Mouse (Mus musculus) Patski (cell line): ENCODE data around the gene Sdhc. TPM values are rescaled to one million over a fixed set of nuclear protein-coding genes. Genes with fewer than 3 reads are reported as not detected.

ENCODE experiments used
- ATAC-seq: fragments of 100-300 bp; one replicate; pipeline ENCODE4 v1.8.0; 2021
- CTCF ChIA-PET: fragments of 350-600 bp; sonication (Branson Sonifier 250); formaldehyde crosslinking; loops from one replicate; lab custom pipeline; 2022; ENCODE audit warnings: inconsistent platforms; lab: Charles Lee
- POLR2A ChIA-PET: fragments of 350-600 bp; sonication (Branson Sonifier 250); formaldehyde crosslinking; loops from one replicate; lab custom pipeline; 2022; ENCODE audit warnings: antibody characterized with exemption, inconsistent platforms; lab: Charles Lee
- DNase-seq: peaks from one replicate; pipeline ENCODE4 v3.0.0-alpha.2; 2011; ENCODE audit warnings: low read depth, low spot score
- H3K27me3 ChIP-seq: fragments of 371-371 bp; one replicate; pipeline ENCODE4 v1.5.1; 2021
- CTCF ChIP-seq: fragments of 100-300 bp; IDR thresholded peaks from one replicate; pipeline ENCODE4 v1.5.1; 2021
- in situ Hi-C: fragments of 300-500 bp; cut with MboI; formaldehyde crosslinking; loops from 3 replicates; pipeline ENCODE4 v1.11.1; 2018; ENCODE audit warnings: low pct_unique_long_range_greater_than_20kb, mixed read lengths
- polyA plus RNA-seq: library from polyadenylated mRNA; unstranded; gene quantifications from one replicate; pipeline ENCODE4 v1.2.3, GENCODE M21; 2021

The Sdhc gene
- polyA plus RNA-seq, 1 experiment from 2014 or later = 445 TPM

DNA sequence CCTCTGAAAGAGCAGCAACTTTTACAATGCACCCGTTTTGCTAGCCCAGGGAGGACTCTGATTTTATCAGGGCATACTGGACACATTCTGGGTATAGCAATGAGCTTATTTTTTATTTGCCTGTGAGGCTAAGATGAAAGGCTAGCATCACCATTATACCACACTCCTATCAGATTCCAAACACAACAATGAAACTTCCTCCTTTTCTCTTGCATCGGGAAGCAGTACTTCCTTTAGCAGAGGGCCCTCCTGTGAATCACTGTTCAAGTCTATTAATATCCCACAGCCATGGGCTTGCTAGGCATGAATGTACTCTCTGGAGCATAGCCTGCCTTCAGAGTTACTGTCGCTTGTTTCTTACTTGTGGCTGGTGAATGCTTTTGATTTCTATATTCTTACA, 20.7 kb upstream of the Sdhc start:
- no peaks in the 10 kb centered on the region for H3K27me3 ChIP-seq
- ChIA-PET CTCF (interaction anchor here (1.0 to 1.1 kb wide), 2 partner anchors 13 to 17 kb away, joined by 3 to 5 read pairs; no protein-coding TSS in a partner anchor), POLR2A (interaction anchor here (0.6 kb wide), 1 partner anchor 60 kb away, joined by 3 read pairs; no protein-coding TSS in a partner anchor)
- ATAC-seq (peak; percentile 62), DNase-seq (no peak)
- in situ Hi-C loops = no loop called here
- no peak for TF ChIP-seq CTCF

DNA sequence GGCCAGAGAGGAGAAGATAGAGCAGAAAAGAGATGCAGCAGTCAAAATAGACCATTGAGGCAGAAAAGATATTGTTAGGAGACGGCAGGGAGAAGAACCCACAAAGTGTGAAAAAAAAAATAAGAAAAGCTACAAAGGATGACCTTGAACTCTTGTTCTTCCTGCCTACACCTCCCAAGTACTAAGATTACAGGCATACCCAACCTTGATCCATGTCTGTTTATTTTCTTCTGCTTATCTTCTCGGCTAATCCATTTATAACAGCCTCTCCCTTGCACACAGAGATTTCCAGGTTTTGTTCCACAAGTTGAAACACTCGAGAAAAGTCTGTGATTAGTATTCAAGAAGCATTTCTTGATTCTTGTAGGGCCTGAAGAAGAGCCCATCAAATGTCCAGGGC, 19.5 kb upstream of the Sdhc start:
- in situ Hi-C loops = no loop called here
- no peak for DNase-seq
- ChIA-PET POLR2A (interaction anchor here (0.6 to 2.1 kb wide), 2 partner anchors 16 to 130 kb away, joined by 3 to 6 read pairs; no protein-coding TSS in a partner anchor), CTCF (interaction anchor here (1.0 to 1.7 kb wide), 4 partner anchors 19 to 88 kb away, joined by 3 to 5 read pairs (median 4); no protein-coding TSS in a partner anchor)
- no peak for TF ChIP-seq CTCF
- no peak for ATAC-seq
- no peaks in the 10 kb centered on the region for H3K27me3 ChIP-seq

DNA sequence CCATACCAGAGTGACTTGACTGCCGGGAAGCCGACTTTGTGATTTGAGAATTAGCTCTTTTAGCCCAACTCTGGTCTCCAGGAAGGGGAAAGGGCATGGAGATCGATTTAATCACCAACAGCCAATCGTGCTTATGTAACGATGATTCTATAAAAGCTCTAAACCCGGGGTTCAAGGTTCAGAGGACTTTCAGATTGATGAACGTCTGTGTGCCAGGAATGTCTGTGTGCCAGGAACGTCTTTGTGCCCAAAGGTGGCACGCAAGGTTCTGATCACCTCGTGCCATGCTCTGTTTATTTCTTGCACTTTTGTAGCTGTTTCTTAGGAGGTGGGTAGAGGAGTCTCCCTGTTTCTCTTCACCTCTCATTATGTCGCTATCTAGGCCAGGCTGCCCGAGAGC, 18.5 kb upstream of the Sdhc start:
- in situ Hi-C loops = no loop called here
- ATAC-seq (no peak), DNase-seq (no peak)
- no peak for TF ChIP-seq CTCF
- POLR2A ChIA-PET = interaction anchor here (0.9 to 2.1 kb wide), 2 partner anchors 15 to 49 kb away, joined by 3 to 6 read pairs; no protein-coding TSS in a partner anchor
- CTCF ChIA-PET = interaction anchor here (0.7 to 1.7 kb wide), 6 partner anchors 15 to 89 kb away, joined by 3 to 5 read pairs (median 3); no protein-coding TSS in a partner anchor
- H3K27me3 ChIP-seq = no peaks in the 10 kb centered on the region

DNA sequence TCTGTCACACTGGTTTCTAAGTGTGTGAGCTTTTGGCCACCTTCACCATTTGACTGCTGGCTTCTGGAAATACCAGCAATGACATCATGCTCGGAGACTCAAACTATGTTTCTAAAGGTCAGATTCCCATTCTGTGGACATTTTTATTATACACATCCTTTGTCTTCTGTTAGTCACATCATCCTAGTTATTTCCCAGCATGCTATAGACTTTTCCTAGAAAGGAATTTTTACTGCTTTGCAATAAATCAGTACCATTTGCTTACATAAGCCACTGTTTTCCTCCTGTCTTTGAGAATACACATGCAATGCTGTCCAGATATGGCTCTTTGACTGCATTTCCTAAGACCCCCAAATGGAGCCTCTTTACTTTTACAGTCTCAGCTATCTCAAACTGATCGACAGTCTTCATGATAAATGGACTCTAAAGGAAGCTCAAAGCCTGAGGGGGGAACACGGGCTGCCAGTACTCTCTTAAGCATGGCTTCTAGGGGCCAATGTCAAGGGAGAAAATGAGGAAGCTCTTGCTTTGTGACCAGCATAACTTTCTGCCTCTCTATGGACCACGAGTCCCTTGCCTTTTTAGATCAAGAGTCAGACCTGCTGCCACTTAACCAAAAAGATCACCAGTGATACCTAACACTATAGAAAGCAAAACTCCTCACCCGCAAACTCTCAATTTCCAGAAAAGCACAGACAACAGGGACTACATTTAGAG, 15.4 kb upstream of the Sdhc start:
- ChIA-PET POLR2A (interaction anchor here (2.5 kb wide), 1 partner anchor 55 kb away, joined by 6 read pairs; no protein-coding TSS in a partner anchor), CTCF (interaction anchor here (0.7 to 4.2 kb wide), 5 partner anchors 13 to 55 kb away, joined by 3 to 28 read pairs (median 13); partner anchors contain the start of gene Tomm40l)
- ATAC-seq (no peak), DNase-seq (no peak)
- no peak for TF ChIP-seq CTCF
- H3K27me3 ChIP-seq = no peaks in the 10 kb centered on the region
- in situ Hi-C loops = no loop called here

DNA sequence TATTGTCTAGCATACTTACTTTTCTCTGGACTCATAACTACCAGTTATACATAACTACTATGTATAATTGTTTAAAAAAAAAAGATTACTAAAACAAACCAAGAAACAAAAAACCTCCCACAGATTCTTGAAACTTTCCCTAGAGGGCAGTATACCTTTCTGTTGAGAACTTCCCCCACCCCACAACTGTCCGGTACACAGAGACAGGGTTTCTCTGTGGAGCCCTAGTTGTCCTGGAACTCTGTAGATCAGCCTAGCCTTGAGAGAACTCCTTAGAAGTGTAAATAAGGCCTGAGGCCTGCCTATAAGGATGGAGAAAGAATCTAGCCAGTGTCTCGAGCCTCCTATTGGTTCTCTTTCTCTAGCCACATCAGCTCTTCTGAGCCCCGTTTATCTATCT, 13.9 kb upstream of the Sdhc start:
- CTCF ChIA-PET = interaction anchor here (0.8 to 4.2 kb wide), 10 partner anchors 9 to 57 kb away, joined by 3 to 28 read pairs (median 6); partner anchors contain the start of genes Pcp4l1 and Tomm40l
- no peak for DNase-seq

DNA sequence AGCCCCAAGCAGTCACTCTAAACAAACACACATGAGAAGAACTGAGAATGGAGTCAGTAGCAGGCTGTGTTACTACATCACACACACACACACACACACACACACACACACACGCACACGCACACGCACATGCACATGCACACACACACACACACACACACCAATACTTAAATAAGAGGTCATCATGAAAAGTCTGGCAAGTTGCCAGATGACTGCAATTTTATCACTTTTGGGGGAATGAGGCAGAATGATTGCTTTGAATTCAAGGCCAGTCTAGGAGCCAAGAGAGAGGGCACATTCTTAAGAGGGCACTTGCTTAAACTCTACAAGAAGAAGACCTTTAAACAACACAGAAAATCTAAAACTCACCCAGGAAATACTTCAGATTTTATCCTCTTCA, 12.1 kb upstream of the Sdhc start:
- ChIA-PET POLR2A (interaction anchor here (0.8 kb wide), 1 partner anchor 57 kb away, joined by 3 read pairs; no protein-coding TSS in a partner anchor), CTCF (interaction anchor here (1.4 to 4.2 kb wide), 8 partner anchors 9 to 59 kb away, joined by 3 to 28 read pairs (median 8); partner anchors contain the start of genes Nr1i3 and Tomm40l)
- ATAC-seq (no peak), DNase-seq (no peak)
- H3K27me3 ChIP-seq = no peaks in the 10 kb centered on the region
- in situ Hi-C loops = loop anchor here (5.0 kb wide), 1 partner anchor 60 kb away; the partner anchor contains the start of gene Tomm40l
- TF ChIP-seq CTCF = no peak

More for the DNA sequence above, 13.9 kb upstream of the Sdhc start:
- H3K27me3 ChIP-seq = no peaks in the 10 kb centered on the region
- TF ChIP-seq CTCF = no peak
- in situ Hi-C loops = loop anchor here (5.0 kb wide), 1 partner anchor 58 kb away; the partner anchor contains the start of gene Tomm40l
- POLR2A ChIA-PET = interaction anchor here (0.7 to 2.5 kb wide), 3 partner anchors 56 to 108 kb away, joined by 3 to 6 read pairs (median 3); partner anchors contain the start of gene Tomm40l
- no peak for ATAC-seq

DNA sequence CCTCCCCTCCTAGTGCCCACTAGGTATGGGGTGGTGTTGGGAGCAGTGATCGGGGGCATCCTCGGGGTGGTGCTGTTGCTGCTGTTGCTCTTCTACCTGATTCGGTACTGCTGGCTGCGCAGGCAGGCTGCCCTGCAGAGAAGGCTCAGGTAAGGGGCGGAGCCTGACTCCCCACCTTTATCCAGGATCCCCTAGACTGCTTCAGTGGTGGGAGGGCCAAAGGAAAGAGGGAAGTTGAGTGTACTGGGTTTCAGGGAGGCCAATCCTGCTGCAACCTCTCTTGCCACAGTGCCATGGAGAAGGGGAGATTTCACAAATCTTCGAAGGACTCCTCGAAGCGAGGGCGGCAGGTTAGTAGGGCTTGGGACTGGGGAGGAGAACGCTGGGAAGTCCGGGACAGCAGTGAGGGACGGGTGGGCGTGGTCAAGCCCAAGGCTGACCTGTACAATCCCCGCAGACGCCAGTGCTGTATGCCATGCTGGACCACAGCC, 9.1 kb upstream of the Sdhc start:
- no peaks in the 10 kb centered on the region for H3K27me3 ChIP-seq
- ATAC-seq (no peak), DNase-seq (no peak)
- TF ChIP-seq CTCF = no peak
- ChIA-PET POLR2A (no interaction called here), CTCF (no interaction called here)
- in situ Hi-C loops = no loop called here

DNA sequence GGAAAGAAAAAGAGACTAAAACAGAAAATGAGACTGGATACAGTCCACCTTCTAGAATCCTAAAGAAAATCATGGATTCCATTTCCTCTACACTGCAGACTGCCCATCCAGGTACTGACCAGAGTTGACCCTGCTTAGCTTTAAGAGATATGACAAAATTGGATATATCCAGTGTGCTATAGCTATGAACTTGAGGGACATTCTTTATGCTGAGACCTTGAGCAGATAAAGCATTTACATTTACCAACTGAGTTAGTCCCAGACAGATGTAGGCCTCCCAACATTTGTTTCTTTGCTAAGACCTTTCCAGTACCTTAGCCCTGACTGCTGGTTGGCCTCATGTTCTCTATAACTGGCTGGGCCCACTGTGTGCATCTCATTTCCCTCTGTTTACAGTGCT, 7.6 kb upstream of the Sdhc start:
- DNase-seq (no peak), ATAC-seq (no peak)
- POLR2A ChIA-PET = no interaction called here
- CTCF ChIA-PET = interaction anchor here (2.0 kb wide), 1 partner anchor 63 kb away, joined by 7 read pairs; no protein-coding TSS in a partner anchor
- no peak for TF ChIP-seq CTCF
- H3K27me3 ChIP-seq = no peaks in the 10 kb centered on the region
- in situ Hi-C loops = no loop called here

DNA sequence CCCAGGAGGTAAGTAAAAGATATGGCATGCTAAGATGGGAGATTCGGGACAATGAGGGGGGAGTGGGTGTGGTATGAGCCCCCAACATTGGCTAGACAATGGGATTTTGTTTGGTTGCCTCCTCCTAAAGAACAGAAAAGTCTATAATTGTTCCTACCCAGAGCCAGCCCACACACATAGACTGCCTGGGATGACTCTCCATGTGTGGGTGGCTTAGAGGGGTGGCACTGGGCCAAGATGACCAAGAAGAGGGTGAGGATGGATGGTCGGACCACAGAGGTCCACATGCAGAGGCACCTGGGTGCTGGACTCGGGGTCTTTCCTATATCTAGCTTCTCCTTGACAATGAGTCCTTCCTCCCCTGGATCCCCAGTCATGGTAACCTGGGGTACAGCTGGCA, 6.2 kb upstream of the Sdhc start:
- no peaks in the 10 kb centered on the region for H3K27me3 ChIP-seq

DNA sequence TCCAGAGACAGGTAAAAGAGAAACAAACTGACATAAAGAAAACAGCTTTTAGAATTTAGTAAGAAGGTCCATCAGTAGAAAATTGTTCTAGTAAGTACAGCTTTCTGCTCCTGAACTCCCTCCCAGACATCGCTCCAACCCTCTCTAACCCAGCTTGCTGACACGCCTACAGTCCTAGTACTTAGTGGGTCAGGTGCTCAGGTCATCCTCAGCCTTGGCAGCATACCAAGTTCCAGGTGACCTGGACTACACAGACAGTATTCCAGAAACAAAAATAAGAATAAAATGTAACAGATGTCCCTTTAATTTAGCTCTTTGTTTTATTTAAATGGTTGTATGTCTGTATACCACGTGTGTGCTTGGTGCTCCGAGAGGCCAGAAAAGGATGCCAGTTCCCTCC, 1.6 kb upstream of the Sdhc start:
- in situ Hi-C loops = no loop called here
- CTCF ChIA-PET = interaction anchor here (1.4 to 3.8 kb wide), 2 partner anchors 13 to 69 kb away, joined by 4 to 24 read pairs; no protein-coding TSS in a partner anchor
- ATAC-seq = no peak
- DNase-seq = no peak
- POLR2A ChIA-PET = interaction anchor here (1.2 kb wide), 1 partner anchor 9 kb away, joined by 3 read pairs; no protein-coding TSS in a partner anchor
- H3K27me3 ChIP-seq = no peaks in the 10 kb centered on the region
- no peak for TF ChIP-seq CTCF

More for the DNA sequence above, 6.2 kb upstream of the Sdhc start:
- ATAC-seq (no peak), DNase-seq (no peak)
- no peak for TF ChIP-seq CTCF
- POLR2A ChIA-PET = interaction anchor here (1.0 kb wide), 1 partner anchor 61 kb away, joined by 3 read pairs; no protein-coding TSS in a partner anchor
- CTCF ChIA-PET = interaction anchor here (1.1 to 2.0 kb wide), 2 partner anchors 8 to 64 kb away, joined by 3 to 7 read pairs; no protein-coding TSS in a partner anchor
- in situ Hi-C loops = no loop called here
